Comparison of ENCODE assay signal across 14 mouse cellular contexts in the genomic region with DNA sequence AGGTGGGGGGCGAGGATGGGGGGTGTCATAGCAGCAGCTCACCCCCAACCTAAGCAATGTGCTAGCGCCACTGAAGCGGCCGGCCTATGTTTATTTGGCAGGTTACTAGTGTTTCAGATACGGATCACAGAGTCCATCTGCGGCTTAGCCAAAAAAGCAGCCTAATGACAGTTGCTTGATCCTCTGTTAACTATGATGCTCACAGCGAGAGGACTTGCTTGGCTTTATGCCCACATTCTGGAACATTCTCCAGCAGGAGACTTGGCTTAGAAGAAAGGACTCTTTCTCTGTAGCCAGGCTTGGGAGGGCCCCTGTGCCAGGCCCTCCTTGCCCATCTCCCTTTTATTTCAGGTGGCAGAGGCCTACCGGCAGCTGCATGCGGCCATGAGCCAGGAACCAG. TPM values are rescaled to one million over a fixed set of nuclear protein-coding genes. Genes with fewer than 3 reads are reported as not detected.
A peak's percentile ranks its signal among the peaks of the same experiment; 100 is the strongest.
DNase-seq lines count a peak whose midpoint lies in the region; ATAC-seq and TF ChIP-seq lines count a peak whose summit lies in the region.
"Had no signal": no experiment of that assay in that cellular context is flagged by ENCODE, and none has a peak within 500 bp of the region (broad histone marks: within the 10 kb centered on the region; RNA-seq: fewer than 3 reads in every experiment).

No protein-coding gene starts in this region.

- H3K9me3 ChIP-seq in forebrain, embryonic 14.5 days (replicated peaks; ENCODE audit: control insufficient read depth, low read length): no peaks in the 10 kb centered on the region
- H3K9me3 ChIP-seq in forebrain, embryonic 11.5 days (ENCODE audit: control insufficient read depth, low read length): no peaks in the 10 kb centered on the region
- H3K9me3 ChIP-seq: heart, embryonic 13.5 days had no signal

- no peaks in the 10 kb centered on the region for H3K36me3 ChIP-seq in forebrain, embryonic 14.5 days (ENCODE audit: control insufficient read depth, insufficient read depth, low read length)
- H3K36me3 ChIP-seq in forebrain, embryonic 11.5 days (ENCODE audit: control insufficient read depth, insufficient read depth, low read length): no peaks in the 10 kb centered on the region
- H3K36me3 ChIP-seq: heart, embryonic 13.5 days had no signal

- 69% methylated on average over 9 of the region's 9 CpGs for WGBS in forebrain, embryonic 14.5 days
- 92% methylated on average over 9 of the region's 9 CpGs for WGBS in forebrain, embryonic 11.5 days

- ATAC-seq in forebrain, embryonic 14.5 days: no peak
- no peak for ATAC-seq in forebrain, embryonic 11.5 days (replicated peaks; ENCODE audit: low FRiP score)
- ATAC-seq in Patski: peak; percentile 34

- no peak for TF ChIP-seq CTCF in Patski (IDR thresholded peaks at IDR 0.05)

- H3K9ac ChIP-seq in forebrain, embryonic 14.5 days (ENCODE audit: low read length): no peak overlapping the region
- no peak overlapping the region for H3K9ac ChIP-seq in forebrain, embryonic 11.5 days (ENCODE audit: low read length)
- H3K9ac ChIP-seq: heart, embryonic 13.5 days; liver, embryonic 14.5 days had no signal

- in situ Hi-C loops in Patski (cut with MboI; ENCODE audit: low pct_unique_long_range_greater_than_20kb): no loop called here

- no peak overlapping the region for H3K4me3 ChIP-seq in forebrain, embryonic 14.5 days (ENCODE audit: low read depth, low read length)
- no peak overlapping the region for H3K4me3 ChIP-seq in forebrain, embryonic 11.5 days (ENCODE audit: low read depth, low read length)
- H3K4me3 ChIP-seq: erythroblast, embryonic 14.5 days; heart, embryonic 13.5 days had no signal

- POLR2A ChIA-PET in Patski (lab: Charles Lee): no interaction called here

- H3K27ac ChIP-seq in forebrain, embryonic 14.5 days (ENCODE audit: low read depth, low read length): no peak overlapping the region
- H3K27ac ChIP-seq in forebrain, embryonic 11.5 days (ENCODE audit: low read depth, low read length): no peak overlapping the region
- H3K27ac ChIP-seq: heart, embryonic 13.5 days; liver, embryonic 14.5 days had no signal

- CTCF ChIA-PET in Patski (lab: Charles Lee): interaction anchor here (1.8 kb wide), 1 partner anchor 9 kb away, joined by 6 read pairs; no protein-coding TSS in a partner anchor

- no peak overlapping the region for H3K4me2 ChIP-seq in forebrain, embryonic 14.5 days (ENCODE audit: low read length)
- no peak overlapping the region for H3K4me2 ChIP-seq in forebrain, embryonic 11.5 days (ENCODE audit: low read depth, low read length, severe bottlenecking)
- H3K4me2 ChIP-seq: heart, embryonic 13.5 days had no signal

- peak; percentile 46 for DNase-seq in forebrain, embryonic 14.5 days (ENCODE audit: low spot score)
- no peak for DNase-seq in forebrain, embryonic 11.5 days (ENCODE audit: low spot score)
- peak; percentile 20 for DNase-seq in layer of hippocampus, adult 11-12 months (ENCODE audit: low spot score)
- no peak for DNase-seq in layer of hippocampus, adult 18-20 months (ENCODE audit: low spot score in 2 of 2)
- no peak for DNase-seq in Patski (ENCODE audit: low read depth, low spot score)
- DNase-seq in cerebellum, postnatal 14 days: peak; percentile 85 to 88
- DNase-seq in ovary, postnatal 14 days (ENCODE audit: low spot score): no peak
- DNase-seq in ovary, postnatal 36 days (ENCODE audit: low spot score): no peak
- DNase-seq: embryo, embryonic 11 days; lung, postnatal 4 days; thymus, adult 18-20 months had no signal

- H3K27me3 ChIP-seq in forebrain, embryonic 14.5 days (replicated peaks; ENCODE audit: control insufficient read depth, insufficient read depth, low read length): no peaks in the 10 kb centered on the region
- no peaks in the 10 kb centered on the region for H3K27me3 ChIP-seq in forebrain, embryonic 11.5 days (ENCODE audit: control insufficient read depth, insufficient read depth, low read length)
- H3K27me3 ChIP-seq in Patski: no peaks in the 10 kb centered on the region
- H3K27me3 ChIP-seq: heart, embryonic 13.5 days had no signal

- no peaks in the 10 kb centered on the region for H3K4me1 ChIP-seq in forebrain, embryonic 14.5 days (ENCODE audit: control insufficient read depth, insufficient read depth, low read length)
- H3K4me1 ChIP-seq in forebrain, embryonic 11.5 days (replicated peaks; ENCODE audit: control insufficient read depth, insufficient read depth, low read length): 0 out of 2 replicates have a peak, but pooled peaks cover 2% of the 10 kb centered on the region

RNA-seq across cellular contexts. Expression of a gene that starts 20.0 kb away (rescaled TPM):
- polyA plus RNA-seq in forebrain, embryonic 14.5 days (2014; fragmentation: Nextera tagmentation; extraction: Ambion mirVana): 21.6 and 22.7 TPM in 2 replicates
- polyA plus RNA-seq in forebrain, embryonic 11.5 days (2014; fragmentation: Nextera tagmentation; extraction: Ambion mirVana): 26.4 and 27.2 TPM in 2 replicates
- total RNA-seq in layer of hippocampus, adult 18-20 months (2021): 1 to 10 TPM; 6.2 to 6.3 TPM
- polyA plus RNA-seq in Patski (2021): 7.1 TPM

RNA-seq across cellular contexts. Expression of a gene that starts 20.2 kb away (rescaled TPM):
- polyA plus RNA-seq in forebrain, embryonic 14.5 days (2014; fragmentation: Nextera tagmentation; extraction: Ambion mirVana): 23.8 and 28.3 TPM in 2 replicates
- 58.2 and 61.7 TPM in 2 replicates for polyA plus RNA-seq in forebrain, embryonic 11.5 days (2014; fragmentation: Nextera tagmentation; extraction: Ambion mirVana)
- total RNA-seq in layer of hippocampus, adult 18-20 months (2021): 10 to 100 TPM; 11.2 to 16.9 TPM
- polyA plus RNA-seq in Patski (2021): 38.1 TPM

RNA-seq across cellular contexts. Expression of a gene that starts 42.7 kb away (rescaled TPM):
- 1.2 and 1.6 TPM in 2 replicates for polyA plus RNA-seq in forebrain, embryonic 14.5 days (2014; fragmentation: Nextera tagmentation; extraction: Ambion mirVana)
- polyA plus RNA-seq in forebrain, embryonic 11.5 days (2014; fragmentation: Nextera tagmentation; extraction: Ambion mirVana): 1.6 and 2.9 TPM in 2 replicates
- total RNA-seq in layer of hippocampus, adult 18-20 months (2021): 1 to 10 TPM; 7.3 to 9.1 TPM
- 21.4 TPM for polyA plus RNA-seq in Patski (2021)

RNA-seq across cellular contexts. Expression of a gene that starts 58.4 kb away (rescaled TPM):
- 21.2 and 24.0 TPM in 2 replicates for polyA plus RNA-seq in forebrain, embryonic 14.5 days (2014; fragmentation: Nextera tagmentation; extraction: Ambion mirVana)
- polyA plus RNA-seq in forebrain, embryonic 11.5 days (2014; fragmentation: Nextera tagmentation; extraction: Ambion mirVana): 19.5 and 19.7 TPM in 2 replicates
- total RNA-seq in layer of hippocampus, adult 18-20 months (2021): 10 to 100 TPM; 26.5 to 30.1 TPM
- 15.5 TPM for polyA plus RNA-seq in Patski (2021)

Comparison
In these comparisons a context has a peak if more than half of its experiments do, and no peak if none do; other contexts are left out.
1. DNase-seq: peak in forebrain, embryonic 14.5 days (single experiment), layer of hippocampus, adult 11-12 months (single experiment) and cerebellum, postnatal 14 days (2 of 2); none in forebrain, embryonic 11.5 days (single experiment), layer of hippocampus, adult 18-20 months (0 of 2), Patski (single experiment), ovary, postnatal 14 days (single experiment) and ovary, postnatal 36 days (single experiment).